Mouse (Mus musculus) cortical plate, adult 2 months (tissue): ENCODE results near the gene Metrn. TPM values are rescaled to one million over a fixed set of nuclear protein-coding genes. Genes with fewer than 3 reads are reported as not detected.

Experiments
- H3K27ac ChIP-seq: fragments of 200-500 bp; 2 replicates; pipeline ENCODE4 v1.5.1; 2012; ENCODE audit warnings: low read length, control low read depth, inconsistent platforms; ENCODE audit not compliant: insufficient read depth
- H3K4me1 ChIP-seq: fragments of 200-500 bp; 2 replicates; pipeline ENCODE4 v1.6.1; 2011; ENCODE audit warnings: low read length; ENCODE audit not compliant: control insufficient read depth, insufficient read depth
- H3K4me3 ChIP-seq: fragments of 200-500 bp; 2 replicates; pipeline ENCODE4 v1.5.1; 2011; ENCODE audit warnings: mild to moderate bottlenecking, low read length, control low read depth; ENCODE audit not compliant: insufficient read depth
- CTCF ChIP-seq: fragments of 200-500 bp; IDR thresholded peaks from 2 replicates; pipeline ENCODE4 v1.5.1; 2011; ENCODE audit warnings: mild to moderate bottlenecking, control low read depth, low read length; ENCODE audit not compliant: insufficient read depth; ENCODE audit errors: extremely low read depth
- POLR2A ChIP-seq: fragments of 200-500 bp; IDR thresholded peaks from 2 replicates; pipeline ENCODE4 v1.6.1; 2011; ENCODE audit warnings: mild to moderate bottlenecking, low read length, control low read depth; ENCODE audit not compliant: insufficient read depth; ENCODE audit errors: extremely low read depth
- polyA plus RNA-seq: library from polyadenylated mRNA; depleted of rRNA; stranded (reverse); fragments of >200 nt; gene quantifications from 2 replicates; pipeline ENCODE4 v1.2.3, GENCODE M21; 2012; rRNA removed

Gene Metrn
- polyA plus RNA-seq, 1 experiment: 141 TPM

DNA sequence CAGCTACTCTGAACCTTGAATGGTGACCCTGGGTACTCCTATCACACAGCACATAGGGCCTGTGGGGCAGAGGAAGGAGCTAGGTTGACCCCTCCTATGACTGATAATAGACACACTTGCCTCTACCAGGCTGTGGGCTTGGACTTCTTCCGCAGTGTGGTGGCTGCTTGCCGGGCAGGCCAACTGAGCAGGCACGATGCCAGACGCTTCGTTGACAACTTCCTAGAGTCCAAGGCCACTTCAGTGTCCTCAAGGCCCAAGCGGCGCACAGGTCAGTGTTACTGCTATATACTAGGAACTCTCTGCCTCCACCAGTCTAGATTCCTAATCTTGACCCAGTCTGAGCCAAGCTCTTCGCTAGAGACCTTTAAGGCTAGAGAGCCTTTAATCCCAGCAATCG lies 53.1 kb downstream of the Metrn start:
- H3K4me1 ChIP-seq: no peaks in the 10 kb centered on the region
- no peak overlapping the region for H3K4me3 ChIP-seq
- no peak overlapping the region for H3K27ac ChIP-seq
- no peak for TF ChIP-seq POLR2A
- TF ChIP-seq CTCF: no peak

Other genes starting within 250 kb of the Metrn start
- 42.5 and 51.6 TPM in 2 replicates for gene Sox8, start 226.4 kb downstream of the Metrn start, polyA plus RNA-seq
- gene Lmf1, start 218.1 kb downstream of the Metrn start, polyA plus RNA-seq: 17.2 and 17.9 TPM in 2 replicates
- gene Gng13, start 80.0 kb downstream of the Metrn start, polyA plus RNA-seq: 438 and 442 TPM in 2 replicates
- gene Chtf18, start 69.7 kb downstream of the Metrn start, polyA plus RNA-seq: 2.3 and 2.4 TPM in 2 replicates
- gene Rpusd1, start 69.5 kb downstream of the Metrn start, polyA plus RNA-seq: 129 and 142 TPM in 2 replicates
- gene Mslnl, start 61.1 kb downstream of the Metrn start, polyA plus RNA-seq: 0.77 and 1.0 TPM in 2 replicates
- 2.3 and 3.0 TPM in 2 replicates for gene Msln, start 42.8 kb downstream of the Metrn start, polyA plus RNA-seq
- gene Narfl, start 23.4 kb downstream of the Metrn start, polyA plus RNA-seq: 39.4 and 41.9 TPM in 2 replicates
- gene Haghl, start 11.5 kb downstream of the Metrn start, polyA plus RNA-seq: 230 and 253 TPM in 2 replicates
- gene Ccdc78, start 10.6 kb downstream of the Metrn start, polyA plus RNA-seq: 0.17 and 0.52 TPM in 2 replicates
- gene Fam173a, start 4.2 kb downstream of the Metrn start, polyA plus RNA-seq: 152 and 159 TPM in 2 replicates
- 2.3 and 4.0 TPM in 2 replicates for gene AC134908.4, start 1.5 kb downstream of the Metrn start, polyA plus RNA-seq
- 670 and 731 TPM in 2 replicates for gene Fbxl16, start 11.9 kb upstream of the Metrn start, polyA plus RNA-seq
- gene Wdr24, start 26.5 kb upstream of the Metrn start, polyA plus RNA-seq: 36.4 and 40.0 TPM in 2 replicates
- gene Jmjd8, start 31.7 kb upstream of the Metrn start, polyA plus RNA-seq: 55.6 and 58.1 TPM in 2 replicates
- gene Stub1, start 36.3 kb upstream of the Metrn start, polyA plus RNA-seq: 284 and 299 TPM in 2 replicates
- gene Rhbdl1, start 40.2 kb upstream of the Metrn start, polyA plus RNA-seq: 109 and 118 TPM in 2 replicates
- 40.8 and 45.0 TPM in 2 replicates for gene Gm20683, start 44.6 kb upstream of the Metrn start, polyA plus RNA-seq
- 108 and 119 TPM in 2 replicates for gene Rhot2, start 47.7 kb upstream of the Metrn start, polyA plus RNA-seq
- gene Wdr90, start 64.4 kb upstream of the Metrn start, polyA plus RNA-seq: 38.2 and 48.5 TPM in 2 replicates
- 29.2 and 29.9 TPM in 2 replicates for gene Mcrip2, start 71.6 kb upstream of the Metrn start, polyA plus RNA-seq
- gene Mettl26, start 77.9 kb upstream of the Metrn start, polyA plus RNA-seq: 76.5 and 79.2 TPM in 2 replicates
- gene Wfikkn1, start 83.7 kb upstream of the Metrn start, polyA plus RNA-seq: 0.26 and 0.61 TPM in 2 replicates
- 68.9 and 71.1 TPM in 2 replicates for gene Rab40c, start 122.6 kb upstream of the Metrn start, polyA plus RNA-seq
- 156 and 159 TPM in 2 replicates for gene Pigq, start 147.8 kb upstream of the Metrn start, polyA plus RNA-seq
- 1.1 and 1.9 TPM in 2 replicates for gene Nhlrc4, start 147.8 kb upstream of the Metrn start, polyA plus RNA-seq
- gene A930017K11Rik, start 155.4 kb upstream of the Metrn start, polyA plus RNA-seq: 0.79 and 0.92 TPM in 2 replicates
- gene Capn15, start 188.7 kb upstream of the Metrn start, polyA plus RNA-seq: 45.8 and 48.0 TPM in 2 replicates